ENCODE assay signal across 28 mouse cellular contexts in genomic region chr5:135898995-135899394, GRCm38 (mm10). TPM values are rescaled to one million over a fixed set of nuclear protein-coding genes. Genes with fewer than 3 reads are reported as not detected.
"Had no signal": no experiment of that assay in that cellular context is flagged by ENCODE, and none has a peak within 500 bp of the region (broad histone marks: within the 10 kb centered on the region; RNA-seq: fewer than 3 reads in every experiment).

No protein-coding gene starts in this region.

- H3K4me2 ChIP-seq: embryonic facial prominence, embryonic 12.5 days; embryonic facial prominence, embryonic 13.5 days; embryonic facial prominence, embryonic 15.5 days; forebrain, embryonic 12.5 days; forebrain, embryonic 13.5 days; forebrain, embryonic 15.5 days had no signal

- H3K36me3 ChIP-seq: embryonic facial prominence, embryonic 10.5 days; embryonic facial prominence, embryonic 12.5 days; embryonic facial prominence, embryonic 13.5 days; embryonic facial prominence, embryonic 15.5 days; forebrain, embryonic 10.5 days; forebrain, embryonic 12.5 days; forebrain, embryonic 15.5 days had no signal

- DNase-seq: cerebellum, adult 2 months; cerebellum, adult 8-10 months; cerebellum, adult 9-10 months; cerebellum, postnatal 10 days; cerebellum, postnatal 14 days; cerebellum, postnatal 36 days; embryo, embryonic 11 days; forebrain, postnatal 0 days; gastrocnemius, adult 2 months; gastrocnemius, postnatal 10 days; gastrocnemius, postnatal 14 days; gastrocnemius, postnatal 25 days; gastrocnemius, postnatal 36 days; heart, adult 11 months; heart, adult 18-20 months; heart, adult 2 months had no signal

- H3K9me3 ChIP-seq: embryonic facial prominence, embryonic 10.5 days; embryonic facial prominence, embryonic 12.5 days; embryonic facial prominence, embryonic 13.5 days; embryonic facial prominence, embryonic 15.5 days; forebrain, embryonic 10.5 days; forebrain, embryonic 12.5 days; forebrain, embryonic 13.5 days; forebrain, embryonic 15.5 days had no signal

- H3K9ac ChIP-seq: embryonic facial prominence, embryonic 12.5 days; embryonic facial prominence, embryonic 13.5 days; embryonic facial prominence, embryonic 15.5 days; forebrain, embryonic 12.5 days; forebrain, embryonic 13.5 days; forebrain, embryonic 15.5 days; forebrain, postnatal 0 days had no signal

- H3K4me3 ChIP-seq: embryonic facial prominence, embryonic 10.5 days; embryonic facial prominence, embryonic 12.5 days; embryonic facial prominence, embryonic 13.5 days; embryonic facial prominence, embryonic 15.5 days; erythroblast, embryonic 14.5 days; forebrain, embryonic 10.5 days; forebrain, embryonic 12.5 days; forebrain, embryonic 13.5 days; forebrain, embryonic 15.5 days; gastrocnemius, adult 2 months; heart, adult 2 months had no signal

- H3K27ac ChIP-seq: embryonic facial prominence, embryonic 10.5 days; embryonic facial prominence, embryonic 12.5 days; embryonic facial prominence, embryonic 13.5 days; embryonic facial prominence, embryonic 15.5 days; forebrain, embryonic 10.5 days; forebrain, embryonic 12.5 days; forebrain, embryonic 13.5 days; forebrain, embryonic 15.5 days; gastrocnemius, adult 2 months; heart, adult 2 months had no signal

- ATAC-seq: forebrain, embryonic 13.5 days; forebrain, embryonic 14.5 days; forebrain, embryonic 15.5 days; forebrain, embryonic 16.5 days; forebrain, postnatal 0 days had no signal

- H3K27me3 ChIP-seq: embryonic facial prominence, embryonic 12.5 days; embryonic facial prominence, embryonic 13.5 days; embryonic facial prominence, embryonic 15.5 days; forebrain, embryonic 12.5 days; forebrain, embryonic 13.5 days; forebrain, embryonic 15.5 days had no signal

RNA-seq across cellular contexts. Expression of gene Hspb1, which starts 11.3 kb away (rescaled TPM):
- total RNA-seq: granulocyte monocyte progenitor cell, adult 5-6 weeks had no signal
